Mouse (Mus musculus) stomach, embryonic 16.5 days (tissue): ENCODE results near the gene Gm5089. TPM values are rescaled to one million over a fixed set of nuclear protein-coding genes. Genes with fewer than 3 reads are reported as not detected.
A peak's percentile ranks its signal among the peaks of the same experiment; 100 is the strongest.
"Not testable (repeated sequence)": the region's sequence is repeated elsewhere in the genome, so short reads cannot be mapped to it uniquely, and the experiment has no call there.

ENCODE experiments used
- ATAC-seq: fragments of 200-750 bp; cut with Nextera tagmentation; 2 replicates; pipeline ENCODE4 v1.8.0; 2017; ENCODE audit warnings: moderate number of reproducible peaks, moderate TSS enrichment; ENCODE audit not compliant: insufficient read depth, low FRiP score
- H3K27ac ChIP-seq: fragments of 300-500 bp; sonication (generic); 2 replicates; pipeline ENCODE4 v1.5.1; 2014; ENCODE audit warnings: low read length
- H3K27me3 ChIP-seq: fragments of 300-500 bp; sonication (generic); 2 replicates; pipeline ENCODE4 v1.6.1; 2014; ENCODE audit warnings: low read length, control low read depth, mixed read lengths; ENCODE audit not compliant: control insufficient read depth, insufficient read depth
- H3K36me3 ChIP-seq: fragments of 300-500 bp; sonication (generic); 2 replicates; pipeline ENCODE4 v1.6.1; 2014; ENCODE audit warnings: low read length; ENCODE audit not compliant: control insufficient read depth, insufficient read depth
- H3K4me1 ChIP-seq: fragments of 300-500 bp; sonication (generic); 2 replicates; pipeline ENCODE4 v1.6.1; 2014; ENCODE audit warnings: low read length, control low read depth, mixed read lengths; ENCODE audit not compliant: control insufficient read depth, insufficient read depth
- H3K4me2 ChIP-seq: fragments of 300-500 bp; sonication (generic); 2 replicates; pipeline ENCODE4 v1.6.1; 2014; ENCODE audit warnings: low read depth, low read length, mixed read lengths
- H3K4me3 ChIP-seq: fragments of 300-500 bp; sonication (generic); replicated peaks from 2 replicates; pipeline ENCODE4 v1.5.1; 2014; ENCODE audit warnings: mild to moderate bottlenecking, low read length
- H3K9ac ChIP-seq: fragments of 300-500 bp; sonication (generic); 2 replicates; pipeline ENCODE4 v1.6.1; 2014; ENCODE audit warnings: low read length
- H3K9me3 ChIP-seq: fragments of 300-500 bp; sonication (generic); replicated peaks from 2 replicates; pipeline ENCODE4 v1.6.1; 2016; ENCODE audit warnings: low read length, control low read depth; ENCODE audit not compliant: control insufficient read depth
- WGBS: fragments of 180-500 bp; shearing (Covaris S2); extraction: QIAGEN DNeasy Blood & Tissue Kit; methylation state at CpG from one replicate; pipeline ENCODE4 v1.1.7; 2014; 5-methylcytosine and 5-hydroxymethylcytosine counted together
- polyA plus RNA-seq: library from polyadenylated mRNA; unstranded; fragments of >200 nt; fragmentation: Nextera tagmentation; extraction: Ambion mirVana; gene quantifications from 2 replicates; pipeline ENCODE4 v1.2.1, GENCODE M21; 2015

Gene Gm5089
- polyA plus RNA-seq, 1 experiment from 2014 or later = not detected

GRCm38 (mm10) chr14:122465931-122466490 is 15.1 kb upstream of the Gm5089 start:
- H3K36me3 ChIP-seq = no peaks in the 10 kb centered on the region
- no peak overlapping the region for H3K4me3 ChIP-seq
- H3K4me2 ChIP-seq = no peak overlapping the region
- WGBS = 25% methylated on average over 13 of the region's 13 CpGs
- no peaks in the 10 kb centered on the region for H3K9me3 ChIP-seq
- H3K27me3 ChIP-seq = peaks cover 87% of the 10 kb centered on the region
- ATAC-seq = no peak
- H3K9ac ChIP-seq = no peak overlapping the region
- peaks cover 21% of the 10 kb centered on the region for H3K4me1 ChIP-seq
- H3K27ac ChIP-seq = no peak overlapping the region

GRCm38 (mm10) chr14:122464763-122465741 is 14.1 kb upstream of the Gm5089 start, which contains the start of gene Zic5:
Gene Zic5, minus strand, starts transcription at chr14:122465677.
- peaks cover 21% of the 10 kb centered on the region for H3K4me1 ChIP-seq
- H3K4me2 ChIP-seq = peak within 1 kb of the TSS; percentile 96
- peak within 1 kb of the TSS; percentile 50 for H3K4me3 ChIP-seq
- under 1% methylated on average over 53 of the region's 62 CpGs for WGBS
- H3K9ac ChIP-seq = no peak within 1 kb of the TSS
- peaks cover 89% of the 10 kb centered on the region for H3K27me3 ChIP-seq
- ATAC-seq = 0 out of 2 replicates have a peak, but pooled peaks have one; percentile 18
- no peaks in the 10 kb centered on the region for H3K36me3 ChIP-seq
- H3K9me3 ChIP-seq = no peaks in the 10 kb centered on the region
- H3K27ac ChIP-seq = no peak within 1 kb of the TSS

GRCm38 (mm10) chr14:122464351-122464762 is 13.4 kb upstream of the Gm5089 start:
- peak; percentile 35; the same call in 1 of the 2 replicates for ATAC-seq
- Histone ChIP-seq H3K4me2 (peak overlapping the region; percentile 96), H3K4me3 (peak overlapping the region; percentile 50), H3K27ac (no peak overlapping the region), H3K9ac (peak overlapping the region; percentile 46), H3K36me3 (no peaks in the 10 kb centered on the region), H3K4me1 (peaks cover 21% of the 10 kb centered on the region), H3K9me3 (no peaks in the 10 kb centered on the region), H3K27me3 (peaks cover 89% of the 10 kb centered on the region)
- under 1% methylated on average over 56 of the region's 62 CpGs for WGBS

GRCm38 (mm10) chr14:122463734-122464341 is 12.9 kb upstream of the Gm5089 start:
- peak overlapping the region; percentile 46 for H3K9ac ChIP-seq
- peak overlapping the region; percentile 96 for H3K4me2 ChIP-seq
- H3K9me3 ChIP-seq, H3K36me3 ChIP-seq, H3K27ac ChIP-seq: not testable (repeated sequence)
- peak overlapping the region; percentile 50 for H3K4me3 ChIP-seq
- peaks cover 21% of the 10 kb centered on the region for H3K4me1 ChIP-seq
- ATAC-seq = peak; percentile 43; the same call in 1 of the 2 replicates
- under 1% methylated on average over 49 of the region's 58 CpGs for WGBS
- peaks cover 84% of the 10 kb centered on the region for H3K27me3 ChIP-seq

GRCm38 (mm10) chr14:122463080-122463691 is 12.3 kb upstream of the Gm5089 start:
- Histone ChIP-seq H3K4me3 (peak overlapping the region; percentile 50), H3K27me3 (peaks cover 80% of the 10 kb centered on the region), H3K27ac (no peak overlapping the region), H3K9ac (no peak overlapping the region), H3K36me3 (no peaks in the 10 kb centered on the region), H3K9me3 (no peaks in the 10 kb centered on the region), H3K4me1 (peaks cover 21% of the 10 kb centered on the region), H3K4me2 (peak overlapping the region; percentile 96)
- no peak for ATAC-seq
- 3% methylated on average over 40 of the region's 40 CpGs for whole genome bisulfite sequencing

- ATAC-seq = no peak
- Histone ChIP-seq H3K4me1 (peaks cover 21% of the 10 kb centered on the region), H3K4me3 (no peak overlapping the region), H3K27ac (no peak overlapping the region), H3K27me3 (peaks cover 75% of the 10 kb centered on the region), H3K9me3 (no peaks in the 10 kb centered on the region), H3K4me2 (no peak overlapping the region), H3K36me3 (no peaks in the 10 kb centered on the region), H3K9ac (no peak overlapping the region)
- WGBS = 25% methylated on average over 17 of the region's 17 CpGs
Observed at GRCm38 (mm10) chr14:122462689-122463079, 11.8 kb upstream of the Gm5089 start.

GRCm38 (mm10) chr14:122461966-122462365 is 11.1 kb upstream of the Gm5089 start:
- H3K4me1 ChIP-seq = peaks cover 21% of the 10 kb centered on the region
- H3K9me3 ChIP-seq = no peaks in the 10 kb centered on the region
- WGBS = 32% methylated on average over 9 of the region's 9 CpGs
- peaks cover 69% of the 10 kb centered on the region for H3K27me3 ChIP-seq
- H3K9ac ChIP-seq = no peak overlapping the region
- ATAC-seq = no peak
- H3K4me2 ChIP-seq = no peak overlapping the region
- no peaks in the 10 kb centered on the region for H3K36me3 ChIP-seq
- no peak overlapping the region for H3K27ac ChIP-seq
- H3K4me3 ChIP-seq = no peak overlapping the region

- peaks cover 21% of the 10 kb centered on the region for H3K4me1 ChIP-seq
- no peak overlapping the region for H3K4me3 ChIP-seq
- H3K4me2 ChIP-seq = no peak overlapping the region
- H3K36me3 ChIP-seq = no peaks in the 10 kb centered on the region
- no peak overlapping the region for H3K27ac ChIP-seq
- peaks cover 65% of the 10 kb centered on the region for H3K27me3 ChIP-seq
- 29% methylated on average over 3 of the region's 3 CpGs for WGBS
- H3K9me3 ChIP-seq = no peaks in the 10 kb centered on the region
- no peak for ATAC-seq
- H3K9ac ChIP-seq = no peak overlapping the region
Observed at GRCm38 (mm10) chr14:122461500-122461899, 10.6 kb upstream of the Gm5089 start.
